Mouse (Mus musculus) bone marrow macrophage, adult 2 months (primary cell): ENCODE results near the gene Ces2g.

Experiments used
- CTCF ChIP-seq: IDR thresholded peaks from 2 replicates; pipeline ENCODE4 v1.5.1; 2012; ENCODE audit warnings: low read depth, mild to moderate bottlenecking, low read length, moderate library complexity
- POLR2A ChIP-seq: IDR thresholded peaks from 2 replicates; pipeline ENCODE4 v1.6.1; 2012; ENCODE audit warnings: mild to moderate bottlenecking, low read depth, low read length, borderline replicate concordance

GRCm38 (mm10) chr8:104962229-104962901 lies 847 bp downstream of the Ces2g start:
- no peak for TF ChIP-seq CTCF
- TF ChIP-seq POLR2A, result no peak
